Mouse (Mus musculus): ENCODE measurements at regions not wholly inside any gene's neighbourhood (a gene's known extent, or its start where the extent isn't known, plus 50 kb on each side); places are given as distances from the start of the nearest gene placed in this dataset.

DNA sequence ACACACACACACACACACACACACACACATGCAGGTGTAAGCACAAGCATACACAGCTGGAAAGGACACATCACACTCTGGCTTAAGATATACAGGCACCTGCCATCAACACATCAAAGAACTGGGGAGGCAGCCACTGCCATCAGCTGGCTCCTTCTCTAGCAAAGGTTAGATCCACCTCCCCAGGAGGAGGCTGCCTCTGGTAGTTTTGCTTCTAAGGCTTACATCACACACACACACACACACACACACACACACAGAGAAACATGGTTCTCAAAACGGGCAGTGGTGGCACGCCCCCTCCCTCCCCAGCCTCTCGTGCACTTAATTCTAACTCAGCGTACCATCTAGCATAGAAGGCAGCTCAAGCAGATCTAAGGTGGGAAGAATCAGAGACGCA, 126.9 kb upstream of the Zdhhc25 start:
- no peak for TF ChIP-seq CTCF (IDR thresholded peaks at IDR 0.05; ENCODE audit: borderline replicate concordance, extremely low read depth, insufficient read depth, insufficient read length)
- TF ChIP-seq POLR2A (IDR thresholded peaks at IDR 0.05; ENCODE audit: borderline replicate concordance, extremely low read depth, insufficient read depth, insufficient read length, poor library complexity, severe bottlenecking) = no peak

All from brain, embryonic 14.5 days (tissue).